Mouse (Mus musculus) lung, postnatal 25 days (tissue): ENCODE measurements at regions not wholly inside any gene's neighbourhood (a gene's known extent, or its start where the extent isn't known, plus 50 kb on each side); places are given as distances from the start of the nearest gene placed in this dataset.

Experiments used
- DNase-seq: peaks from one replicate; pipeline ENCODE4 v3.0.0; 2022; ENCODE audit warnings: low spot score

DNA sequence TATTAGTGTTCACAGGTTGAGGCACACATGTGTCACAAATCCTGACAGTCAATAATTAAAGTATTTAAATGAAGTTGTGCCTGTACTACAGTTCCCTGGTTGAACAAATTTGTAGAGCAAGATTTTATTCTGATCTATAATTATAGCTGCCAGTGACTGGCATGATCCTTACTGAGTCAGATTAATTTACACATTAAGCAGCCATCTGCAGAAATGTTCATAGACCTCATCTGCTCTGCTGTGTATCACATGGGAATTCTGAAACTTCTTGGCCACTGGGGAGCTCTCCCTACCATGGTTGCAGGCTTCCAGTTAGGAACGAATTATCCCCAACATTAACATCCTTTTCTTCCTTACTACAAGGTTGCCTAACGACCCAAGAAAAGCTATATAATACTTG, 255.6 kb upstream of the Adgrl4 start:
- no peak for DNase-seq

DNA sequence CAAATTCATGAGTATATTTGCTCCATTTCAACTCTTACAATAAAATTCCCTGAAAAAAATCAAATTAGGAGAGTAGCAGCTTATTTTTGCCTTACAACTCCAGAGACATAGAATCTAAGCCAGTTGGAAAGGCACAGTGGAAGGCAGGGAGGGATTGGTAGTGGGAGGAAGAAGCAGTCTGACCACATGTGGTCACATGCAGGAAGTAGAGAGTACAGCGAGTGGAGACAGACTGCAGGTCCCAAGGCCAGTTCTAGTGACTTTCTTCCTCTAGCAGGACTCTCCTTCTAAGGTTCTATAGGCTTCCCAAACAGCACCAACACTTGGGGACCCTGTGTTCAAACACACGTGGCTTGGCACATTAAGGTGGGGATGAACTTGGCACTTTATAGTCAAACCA, 245.6 kb upstream of the Adgrl4 start:
- DNase-seq, result no peak

DNA sequence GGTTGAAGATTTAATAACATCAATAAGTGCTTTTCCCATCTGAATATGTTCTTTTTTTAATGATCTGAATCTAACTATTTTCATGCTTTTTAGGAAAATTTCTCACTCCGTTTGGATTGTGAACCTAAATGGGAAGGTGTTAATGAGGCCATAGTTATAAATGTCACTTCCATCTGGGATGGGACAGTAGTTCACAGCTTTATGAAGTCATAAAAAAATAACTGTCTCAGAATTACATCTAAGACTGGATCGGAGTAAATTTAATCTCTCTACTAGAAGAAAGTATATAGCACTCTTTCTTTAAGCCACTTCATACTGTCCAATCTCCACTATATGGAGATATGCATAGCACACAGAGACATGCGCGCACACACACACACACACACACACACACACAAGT, 226.7 kb upstream of the Adgrl4 start:
- no peak for DNase-seq

DNA sequence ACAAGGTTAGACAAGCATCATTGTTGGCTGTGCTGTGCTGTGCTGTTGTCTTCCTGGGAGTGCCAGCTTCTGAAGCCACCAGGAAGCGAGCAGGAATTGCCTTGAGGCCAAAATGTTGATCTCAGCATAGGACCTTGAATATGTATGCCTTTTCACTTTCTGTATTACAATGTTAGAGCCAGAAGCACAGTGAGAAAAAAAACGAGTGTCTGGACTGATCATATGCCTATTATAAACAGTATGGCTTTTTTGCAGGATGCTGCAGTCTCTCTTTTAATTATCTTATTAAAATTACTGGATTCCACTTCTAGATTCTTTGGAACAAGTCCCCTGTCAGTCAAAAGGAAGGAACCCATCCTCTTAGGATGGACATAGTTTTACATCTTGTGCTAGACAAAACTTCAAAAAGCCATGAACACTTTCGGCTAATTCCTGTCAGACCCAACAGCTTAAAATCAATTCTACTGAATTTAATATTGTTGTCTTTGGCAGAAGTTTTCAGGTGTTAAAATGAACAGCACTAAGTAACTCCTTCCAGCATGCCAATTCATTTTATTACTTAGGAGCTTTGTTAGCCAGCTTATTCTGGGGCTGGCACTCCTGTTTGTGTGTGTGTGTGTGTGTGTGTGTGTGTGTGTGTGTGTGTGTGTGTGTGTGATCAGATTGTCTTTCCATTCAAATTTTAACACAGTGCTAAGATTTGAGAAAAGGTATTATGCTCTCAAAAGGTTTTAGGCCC, 220.8 kb upstream of the Adgrl4 start:
- no peak for DNase-seq

DNA sequence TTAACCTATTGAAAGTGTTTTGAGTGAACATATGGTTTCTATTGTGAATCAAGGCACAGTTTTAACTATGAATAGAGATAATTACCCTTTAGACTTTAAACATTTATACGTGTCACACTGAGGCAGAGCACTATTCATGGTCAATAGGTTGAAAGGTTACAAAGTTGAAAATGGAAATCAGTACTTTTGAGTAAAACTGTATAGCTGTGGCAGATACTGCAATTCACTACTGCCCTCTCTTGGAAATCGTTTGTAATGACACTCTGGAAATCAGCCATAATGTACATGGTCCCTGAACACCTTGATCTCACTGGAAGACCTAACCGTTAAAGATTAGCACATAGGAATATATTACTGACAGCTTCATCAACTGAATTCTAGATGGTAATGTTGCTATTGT, 215.3 kb upstream of the Adgrl4 start:
- DNase-seq, result no peak

DNA sequence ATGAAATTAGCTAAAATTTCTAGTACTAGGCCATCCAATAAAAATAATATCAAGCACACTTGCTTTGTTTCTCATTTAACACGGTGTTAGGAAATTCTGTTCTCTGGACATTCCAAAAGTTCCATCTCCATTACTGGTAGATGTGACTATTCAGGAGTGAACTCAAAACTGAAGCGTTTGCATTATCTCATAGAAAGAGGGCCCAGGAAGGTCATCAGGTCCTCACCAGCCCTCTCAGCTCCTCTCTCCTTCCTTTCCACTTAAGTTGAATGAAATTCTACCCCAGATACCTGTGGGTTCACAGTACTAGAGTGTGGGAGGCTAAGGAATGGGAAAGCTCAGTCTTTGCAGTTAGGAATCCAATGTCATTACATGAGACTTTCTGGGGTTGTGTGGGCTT, 185.2 kb upstream of the Adgrl4 start:
- DNase-seq, result no peak

DNA sequence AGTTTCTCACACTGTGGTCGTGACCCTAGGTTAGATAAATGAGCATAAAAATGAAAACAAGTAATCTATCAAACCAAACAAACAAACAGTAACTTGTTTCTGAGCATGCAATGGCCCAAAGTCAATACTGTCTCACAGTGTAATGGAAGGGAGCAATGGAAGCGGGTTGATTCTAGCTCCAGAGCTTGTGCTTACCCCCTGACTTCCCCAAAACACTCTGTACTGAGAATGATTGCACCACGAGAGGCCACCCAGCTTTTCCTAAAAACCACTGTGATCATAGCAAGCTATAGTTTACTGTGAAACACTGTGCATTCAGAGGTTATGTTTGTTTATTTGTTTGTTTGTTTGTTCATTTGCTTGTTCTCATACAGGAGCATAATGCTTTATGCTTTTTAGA, 174.9 kb upstream of the Adgrl4 start:
- DNase-seq, result no peak

DNA sequence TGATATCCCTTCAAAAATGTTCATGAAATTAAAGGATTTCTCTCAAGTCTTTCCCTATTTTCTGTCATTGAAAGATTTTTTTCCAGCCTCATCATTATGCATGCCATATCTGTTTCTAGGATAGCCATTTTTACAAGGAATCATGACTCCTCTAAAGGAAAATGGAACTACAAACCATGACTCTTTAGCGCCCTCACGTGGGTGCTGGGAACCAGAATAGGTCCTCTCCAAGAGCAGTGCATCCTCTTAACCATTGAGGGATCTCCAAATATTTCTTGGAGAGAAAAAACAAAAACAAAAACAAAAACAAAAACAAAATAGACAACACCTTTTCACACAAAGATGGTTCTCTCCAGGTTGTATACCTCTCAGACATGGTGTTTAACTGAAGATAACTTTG, 172.0 kb upstream of the Adgrl4 start:
- no peak for DNase-seq

DNA sequence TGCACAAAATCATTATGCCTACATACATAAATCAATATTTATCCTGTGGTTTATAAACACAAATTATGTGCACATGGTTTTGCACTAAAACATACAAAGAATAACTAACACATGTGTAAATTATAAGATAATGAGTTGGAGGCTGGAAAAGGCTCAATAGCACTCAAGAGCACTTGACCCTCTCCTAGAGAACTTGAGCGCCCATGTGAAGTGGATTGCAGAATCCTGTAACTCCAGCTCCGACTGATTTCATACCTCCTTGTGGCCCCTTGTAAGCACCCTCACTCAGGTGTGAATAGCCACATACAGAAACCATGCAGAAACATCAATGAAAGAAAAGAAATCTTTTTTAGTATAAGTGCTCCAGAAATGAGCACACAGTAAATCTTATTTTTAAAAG, 168.2 kb upstream of the Adgrl4 start:
- DNase-seq, result peak; percentile 8

DNA sequence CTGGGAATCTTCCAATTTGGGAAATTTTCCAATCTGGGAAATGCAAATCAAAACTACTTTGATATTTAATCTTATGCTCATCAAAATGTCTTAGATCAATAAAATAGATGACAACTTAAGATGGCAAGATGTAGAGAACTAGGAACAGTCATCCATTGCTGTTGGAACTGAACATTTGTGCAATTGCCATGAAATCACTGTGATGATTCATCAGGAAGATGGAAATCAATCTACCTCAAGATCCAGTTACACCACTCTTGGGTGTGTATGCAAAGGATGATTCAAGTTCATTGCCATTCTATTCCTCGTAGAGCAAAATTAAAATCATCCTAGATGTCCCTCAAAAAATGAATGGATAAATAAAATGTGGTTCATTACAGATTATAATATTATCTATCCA, 153.9 kb upstream of the Adgrl4 start:
- no peak for DNase-seq

DNA sequence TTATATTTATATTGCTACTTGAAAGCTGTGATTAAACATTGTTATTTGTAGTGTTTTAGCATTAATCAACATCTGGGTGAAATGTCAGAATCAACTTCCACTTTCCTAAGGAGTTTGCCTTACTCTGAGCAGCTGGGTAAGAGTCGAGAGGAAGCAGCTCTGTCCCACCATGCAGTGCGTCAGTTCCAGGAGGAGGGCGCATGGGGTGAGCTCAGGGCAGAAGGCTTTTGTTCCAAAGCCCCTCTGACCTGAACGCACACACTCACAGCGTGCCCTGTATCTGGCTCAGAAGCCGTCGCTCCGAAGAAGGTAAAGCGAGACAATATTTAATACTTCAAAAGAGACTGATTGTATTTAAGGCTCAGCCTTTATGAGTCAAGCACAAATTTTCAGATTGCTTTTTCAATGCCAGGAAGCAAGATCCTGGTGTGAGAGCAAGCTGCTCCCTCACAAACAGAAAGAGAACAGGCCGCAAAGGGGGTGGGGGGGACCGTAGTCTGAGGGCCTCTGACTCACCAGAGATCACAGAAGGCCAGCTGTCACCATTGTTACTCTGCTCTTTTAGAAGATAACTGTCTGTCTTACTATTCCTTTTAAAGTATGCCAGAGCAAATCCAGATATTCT, 143.6 kb upstream of the Adgrl4 start:
- peak; percentile 27 for DNase-seq

DNA sequence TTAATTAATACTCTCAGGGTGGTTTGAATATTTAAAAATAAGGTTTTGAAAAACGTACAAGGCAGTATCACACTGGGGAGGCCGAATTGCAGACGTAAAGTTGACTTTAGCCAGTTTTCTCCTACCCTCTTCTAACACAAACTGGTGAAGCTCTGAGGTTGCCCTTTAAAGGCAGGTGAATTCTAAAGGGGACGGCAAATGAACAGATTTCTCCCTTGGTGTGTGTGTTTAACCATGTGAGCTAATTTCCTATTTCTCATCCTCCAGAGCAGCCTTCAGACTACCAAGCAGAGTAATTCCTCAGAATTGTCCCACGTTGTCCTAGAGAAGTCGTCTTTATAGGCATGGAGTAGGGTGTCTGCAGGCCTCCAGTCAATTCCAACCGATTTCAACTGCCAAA, 143.1 kb upstream of the Adgrl4 start:
- no peak for DNase-seq

DNA sequence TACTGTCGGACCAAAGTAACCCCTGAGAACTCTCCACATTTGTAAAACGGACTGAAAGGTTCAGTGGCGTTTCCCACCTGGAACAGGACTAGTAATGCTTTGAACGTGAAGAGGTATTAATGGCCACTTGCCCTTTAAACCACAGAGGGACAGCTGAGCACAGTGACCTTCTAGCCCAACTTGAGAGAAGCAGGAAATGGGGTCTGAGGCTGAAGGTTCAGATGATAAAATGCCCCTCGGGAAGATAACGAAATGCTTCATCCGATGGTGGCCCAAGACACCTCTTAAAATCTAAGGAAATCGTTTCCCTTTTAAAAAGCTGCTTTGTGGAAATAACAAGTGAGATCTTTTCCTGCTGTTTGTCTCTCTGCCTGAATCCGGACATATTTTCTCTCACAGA, 142.7 kb upstream of the Adgrl4 start:
- no peak for DNase-seq

DNA sequence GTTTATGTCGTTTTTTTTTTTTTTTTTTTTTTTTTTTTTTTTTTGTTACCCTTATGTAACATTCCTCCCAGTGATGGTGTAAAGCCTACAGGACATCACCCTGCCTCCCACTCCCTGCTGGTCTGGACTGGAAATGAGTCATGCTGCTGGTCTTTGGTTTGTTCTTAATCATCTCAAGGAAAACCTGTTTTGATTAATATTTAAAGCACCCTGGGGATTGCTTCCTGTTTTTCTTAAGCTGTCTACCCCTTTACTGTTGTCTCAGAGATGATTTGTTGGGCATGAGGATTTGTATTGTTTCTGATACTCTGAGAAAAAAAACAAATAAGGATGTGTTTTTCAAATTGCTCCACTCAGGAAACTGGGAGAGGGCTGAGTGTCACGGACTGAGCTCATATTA, 139.4 kb upstream of the Adgrl4 start:
- peak; percentile 14 for DNase-seq

DNA sequence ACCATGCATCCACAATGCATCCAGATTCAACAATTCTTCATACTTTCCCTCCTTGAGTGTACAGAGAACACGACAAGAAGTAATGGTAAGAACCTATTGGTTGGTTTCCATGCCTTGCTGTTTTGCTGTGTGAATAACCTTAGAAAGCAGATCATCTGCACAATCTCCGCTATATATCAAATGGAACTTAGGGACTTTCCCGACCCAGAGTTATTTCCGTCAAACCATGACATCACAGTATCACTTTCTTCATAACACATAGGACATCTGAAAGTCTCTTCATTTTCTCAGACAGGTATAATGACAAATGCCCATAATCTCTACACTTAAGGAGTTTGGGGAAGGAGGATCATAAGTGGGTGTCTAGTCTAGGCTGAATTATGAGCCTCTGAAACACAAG, 132.3 kb upstream of the Adgrl4 start:
- DNase-seq, result no peak

DNA sequence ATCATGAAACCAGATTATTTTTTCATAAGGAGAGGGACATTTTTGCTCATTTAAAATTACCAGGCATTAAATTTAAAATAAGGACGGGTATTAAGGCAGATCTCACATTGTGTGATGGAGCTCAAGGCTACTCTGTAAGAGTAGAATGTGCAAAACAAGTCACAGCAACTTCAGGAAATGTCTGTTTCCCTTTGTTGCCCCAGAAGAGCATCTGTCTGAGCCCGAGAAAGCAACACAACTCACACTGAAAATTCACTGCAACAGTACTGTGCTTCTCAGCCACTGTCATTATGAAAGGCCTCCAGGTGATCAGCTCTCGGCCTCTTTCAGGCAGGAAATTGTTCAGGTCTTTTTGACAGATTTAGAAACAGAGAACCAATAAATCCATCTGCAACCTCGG, 129.7 kb upstream of the Adgrl4 start:
- DNase-seq, result no peak

DNA sequence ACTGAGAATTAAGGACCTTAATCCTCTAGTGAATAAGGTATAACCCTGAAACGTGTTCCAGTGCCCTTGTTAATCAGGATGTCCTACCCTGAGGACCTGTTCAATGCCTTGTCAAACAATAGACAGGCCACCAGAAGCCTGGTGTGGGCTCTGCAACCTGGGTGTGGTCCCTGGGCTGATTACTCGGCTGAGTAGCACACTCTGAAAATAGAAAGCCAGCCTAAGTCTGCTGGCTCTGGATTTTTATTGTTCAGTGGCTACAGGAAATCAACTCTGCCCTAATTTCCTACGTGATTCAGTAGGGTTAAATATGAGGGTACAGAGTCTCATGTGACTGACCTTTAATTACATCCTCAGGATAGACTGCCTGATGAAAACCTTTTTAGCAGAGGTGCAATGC, 113.9 kb upstream of the Adgrl4 start:
- DNase-seq, result peak; percentile 20

DNA sequence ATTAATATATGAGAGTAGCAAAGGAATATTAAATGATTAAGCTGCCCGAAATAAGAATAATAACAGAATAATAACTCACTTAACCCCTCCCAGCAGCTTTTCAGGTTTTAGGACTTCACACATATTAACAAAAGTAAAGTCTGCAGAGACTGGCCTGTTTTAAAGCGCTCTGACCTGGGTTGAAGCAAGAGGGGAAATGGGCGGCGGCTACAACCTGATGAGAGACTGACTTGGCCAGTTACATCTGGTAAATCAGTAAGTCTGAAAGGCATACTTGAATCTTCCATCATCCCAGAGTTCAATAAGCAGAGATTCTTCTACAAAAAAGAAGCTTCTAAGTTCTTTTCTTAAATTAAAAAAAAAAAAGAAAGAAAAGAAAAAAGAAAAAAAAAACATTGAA, 107.9 kb upstream of the Adgrl4 start:
- no peak for DNase-seq

DNA sequence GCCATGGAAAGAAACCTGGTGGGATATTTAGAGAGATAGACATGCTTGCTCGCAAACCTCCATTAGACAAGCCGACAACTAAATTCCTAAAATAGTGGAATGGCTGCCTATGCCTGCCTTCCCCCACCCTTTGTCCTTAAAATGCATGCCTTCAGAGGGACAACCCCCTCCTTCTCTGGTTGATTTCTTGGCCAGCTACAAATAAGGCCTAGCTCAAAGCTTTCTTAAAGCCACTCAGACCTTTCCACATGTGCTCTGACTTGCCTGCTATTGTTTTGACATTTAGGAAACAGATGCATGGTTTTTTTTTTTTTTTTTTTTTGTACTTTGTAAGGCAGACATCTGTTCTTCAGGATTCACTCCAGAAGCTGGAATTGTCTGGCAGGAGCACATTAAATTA, 105.8 kb upstream of the Adgrl4 start:
- DNase-seq, result no peak

DNA sequence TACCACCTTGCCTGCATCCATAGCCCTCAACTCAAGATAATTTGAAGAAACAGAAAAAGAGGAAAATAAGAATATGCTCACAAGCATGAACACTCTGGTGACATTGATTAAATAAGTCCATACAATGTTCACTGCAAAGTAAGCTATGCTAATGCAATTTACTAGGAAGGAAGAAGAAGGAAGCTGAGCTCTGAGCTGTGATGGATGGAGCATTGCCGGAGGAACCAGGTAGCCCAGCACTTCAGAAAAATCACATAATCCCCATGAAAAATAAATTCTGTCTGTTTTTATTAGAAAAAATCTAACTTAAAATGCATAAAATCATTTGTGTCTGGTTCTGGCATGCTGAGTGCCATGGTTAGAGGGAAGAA, 105.4 kb upstream of the Adgrl4 start:
- DNase-seq, result no peak

DNA sequence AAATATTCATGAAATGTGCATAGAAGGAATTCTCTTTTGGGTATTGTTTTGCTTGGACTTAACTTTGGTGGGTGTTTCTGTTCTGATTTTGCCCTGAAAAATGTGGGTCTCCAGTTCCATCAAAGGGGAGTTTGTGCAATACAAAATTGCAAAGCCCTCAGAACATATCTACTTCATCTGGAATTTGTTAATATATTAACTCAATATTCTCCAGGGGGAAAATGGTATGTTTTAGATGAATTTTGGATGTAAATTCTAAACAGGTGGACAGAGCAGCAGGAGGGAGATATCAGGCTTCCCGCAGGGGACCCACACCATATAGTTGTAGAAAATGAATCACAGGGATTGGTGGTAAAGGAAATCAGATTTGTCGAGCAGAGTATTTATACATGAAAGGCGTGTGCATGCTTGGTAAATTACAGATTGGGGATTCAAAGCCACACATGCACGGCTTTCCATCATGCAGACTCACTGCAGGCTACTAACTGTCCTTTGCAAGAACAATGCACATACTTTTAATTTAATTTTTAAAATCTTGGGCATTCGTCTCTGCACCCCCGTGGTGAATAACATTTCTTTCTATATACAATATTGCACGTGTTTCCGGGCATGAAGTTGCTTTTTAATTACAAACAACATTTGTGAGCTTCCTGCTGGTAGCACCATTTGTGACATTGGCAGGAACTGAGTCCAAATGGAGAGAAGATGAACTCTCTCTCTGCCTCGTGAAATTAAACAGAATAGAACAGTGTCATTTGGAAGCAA, 104.8 kb upstream of the Adgrl4 start:
- DNase-seq, result no peak

DNA sequence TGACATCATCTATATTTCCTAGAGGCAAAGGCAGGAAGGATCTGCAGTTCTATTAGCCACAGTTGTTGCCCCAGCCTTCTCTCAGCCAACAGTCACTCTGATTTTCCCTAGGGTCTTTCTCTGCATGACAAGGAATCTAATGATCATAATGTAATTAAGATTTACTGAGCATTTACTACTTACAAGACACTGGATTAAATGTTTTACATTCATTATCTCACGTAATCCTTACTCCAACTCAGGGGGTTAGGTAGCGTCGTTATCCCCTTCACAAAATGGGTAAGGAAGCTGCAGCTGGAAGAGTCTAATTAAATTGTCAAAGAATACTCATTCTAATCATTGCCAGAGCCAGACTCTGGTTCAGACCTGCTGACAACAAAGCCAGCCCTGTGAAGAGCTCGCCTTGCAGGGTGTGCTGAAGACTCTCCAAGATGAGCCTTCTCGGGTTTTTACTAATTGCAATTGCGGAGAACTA, 103.8 kb upstream of the Adgrl4 start:
- DNase-seq, result no peak

DNA sequence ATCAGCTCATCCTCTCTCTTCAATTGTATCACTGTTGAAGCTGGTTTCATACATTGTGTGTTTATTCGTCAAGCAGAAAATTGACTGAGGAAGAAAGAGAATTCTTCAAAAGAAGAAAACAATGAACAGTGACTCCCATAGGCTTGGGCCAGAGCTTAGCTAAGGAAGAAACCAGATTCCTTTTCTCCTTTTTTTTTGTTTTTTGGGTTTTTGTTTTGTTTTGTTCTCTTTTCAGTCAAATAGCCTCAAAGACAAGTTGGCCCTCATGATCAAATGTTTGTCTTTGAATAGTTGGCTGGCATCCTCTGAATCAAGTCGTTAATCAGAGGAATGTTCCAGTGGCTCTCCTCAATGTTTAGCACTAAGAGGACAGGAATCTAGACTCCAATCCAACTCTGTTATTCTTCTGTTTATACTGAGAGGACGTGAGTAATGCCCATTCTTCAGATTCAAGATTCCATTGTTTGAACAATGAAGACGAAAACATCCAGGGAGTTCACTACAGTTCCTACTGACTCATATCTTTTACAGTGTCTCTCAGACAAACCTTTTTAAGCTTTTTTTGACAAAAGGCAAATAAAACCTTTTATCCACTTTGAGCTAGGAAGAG, 86.1 kb upstream of the Adgrl4 start:
- DNase-seq, result peak; percentile 57
